Mouse (Mus musculus) gastrocnemius, postnatal 36 days (tissue): ENCODE measurements around the gene Diablo. TPM values are rescaled to one million over a fixed set of nuclear protein-coding genes. Genes with fewer than 3 reads are reported as not detected.

ENCODE experiments used
- DNase-seq, 2 experiments: peaks; one replicate each; pipeline ENCODE4 v3.0.0; 2022
- intact Hi-C: fragments of 180-260 bp; cut with DNase I; formaldehyde crosslinking; loops from one replicate; pipeline ENCODE4 v1.15.1; 2025
- microRNA-seq, 2 experiments: library from miRNA; unstranded; fragments of <30 nt; microRNA quantifications; one replicate each; pipeline ENCODE4 v1.2.0; 2021
- total RNA-seq, 2 experiments: library from RNA; stranded (reverse); gene quantifications; 2 replicates each; pipeline ENCODE4 v1.2.3; 2021

The Diablo gene
- total RNA-seq, 2 experiments from 2014 or later, result 36.1 to 39.0 TPM

DNA sequence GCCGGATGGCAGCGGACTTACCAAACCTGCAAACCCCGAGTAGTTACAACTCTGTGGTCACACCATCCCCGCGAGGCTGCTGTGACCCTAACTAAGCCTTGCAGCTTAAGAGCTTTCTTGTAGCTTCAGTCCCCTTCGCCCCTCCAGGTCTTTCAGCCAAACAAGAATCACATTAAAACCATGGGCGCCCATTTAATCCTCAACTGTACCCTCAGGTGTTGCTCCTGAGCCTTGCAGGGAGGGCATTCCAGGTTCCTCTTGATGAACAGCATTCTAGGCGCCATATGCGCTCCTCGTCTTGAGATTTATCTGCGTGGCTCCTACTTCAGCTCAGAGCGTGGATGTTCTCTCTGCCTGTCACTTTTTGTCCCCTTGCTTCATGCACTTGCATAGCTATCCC lies 15.1 kb downstream of the Diablo start:
- no peak for DNase-seq
- intact Hi-C loops, result no loop called here

DNA sequence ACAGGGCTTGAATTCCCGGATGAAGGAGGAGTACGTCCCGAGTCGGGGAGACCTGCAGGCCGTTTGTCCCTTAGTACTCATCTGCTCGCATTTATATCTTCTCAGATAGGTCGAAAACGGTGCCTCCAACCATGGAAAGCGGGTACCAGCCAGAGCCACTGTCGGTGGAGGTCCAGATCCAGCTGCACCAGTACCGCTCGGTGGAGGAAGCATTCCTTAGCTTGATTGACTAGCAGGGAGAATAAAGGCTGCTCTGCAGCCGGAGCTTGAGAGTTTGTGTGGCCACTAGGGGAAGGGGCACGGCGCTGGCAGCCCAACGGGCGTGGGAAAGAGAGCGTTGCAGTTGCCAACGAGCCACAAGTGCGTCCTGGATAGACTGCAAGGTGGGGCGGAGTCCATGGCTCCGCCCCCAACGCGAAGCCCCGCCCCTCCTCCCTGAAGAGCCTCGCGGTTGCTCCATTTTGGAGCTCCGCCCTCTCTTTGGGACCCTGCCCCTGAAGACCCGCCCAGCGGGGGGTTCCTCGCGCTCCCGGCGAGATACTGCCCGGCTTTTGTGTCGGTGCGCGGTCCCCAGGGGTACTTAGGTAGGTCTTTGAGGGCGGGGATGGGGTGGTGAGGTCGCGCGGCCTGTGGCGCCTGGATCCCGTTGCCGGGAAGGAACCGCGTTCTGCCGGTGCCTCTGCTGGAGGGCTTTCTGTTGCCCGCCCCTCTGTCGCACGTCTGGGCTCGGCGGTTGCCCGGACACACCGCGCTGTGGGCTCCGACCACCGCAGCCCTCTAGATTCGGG lies 15.8 kb downstream of the Diablo start:
- DNase-seq, result peak; percentile 55 to 68
- intact Hi-C loops, result no loop called here

DNA sequence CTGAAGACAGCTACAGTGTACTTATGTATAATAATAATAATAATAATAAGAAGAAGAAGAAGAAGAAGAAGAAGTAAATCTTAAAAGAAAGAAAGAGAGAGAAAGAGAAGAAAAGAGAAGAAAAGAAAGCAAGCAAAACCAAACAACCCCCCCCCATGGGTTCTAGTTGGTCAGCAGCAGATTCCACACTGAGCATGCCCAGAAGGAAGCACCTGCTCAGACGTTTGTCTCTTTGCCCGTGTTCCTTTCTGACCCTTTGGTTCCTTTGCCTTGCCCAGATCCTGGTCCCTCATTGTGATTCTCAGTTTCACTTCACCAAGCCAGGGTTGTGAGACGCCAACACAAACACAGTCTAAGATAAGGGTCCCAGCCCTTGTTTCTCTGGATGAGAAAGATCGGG lies 22.0 kb downstream of the Diablo start:
- no peak for DNase-seq
- intact Hi-C loops, result no loop called here

DNA sequence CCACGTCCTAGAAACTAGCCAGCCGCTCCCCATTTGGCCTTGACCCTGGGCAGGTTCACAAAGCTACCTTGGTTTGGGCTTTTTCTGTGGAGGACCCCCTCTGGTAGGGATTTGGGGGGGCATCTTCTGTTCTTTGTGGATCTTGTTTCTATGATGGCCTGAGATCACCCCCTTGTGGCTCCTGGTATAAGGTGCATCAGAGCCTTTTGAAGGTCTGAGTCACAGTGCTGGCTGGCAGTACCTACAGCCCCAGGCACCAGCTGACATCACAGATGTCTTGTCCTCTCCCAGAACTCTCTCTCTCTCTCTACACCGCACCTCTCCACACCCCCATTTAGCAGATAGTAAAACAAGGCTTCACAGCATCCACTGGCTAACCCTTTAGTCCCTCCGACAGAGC lies 24.3 kb downstream of the Diablo start:
- DNase-seq, result no peak
- intact Hi-C loops, result loop anchor here (2.0 kb wide), 1 partner anchor 55 kb away; no protein-coding TSS in a partner anchor

DNA sequence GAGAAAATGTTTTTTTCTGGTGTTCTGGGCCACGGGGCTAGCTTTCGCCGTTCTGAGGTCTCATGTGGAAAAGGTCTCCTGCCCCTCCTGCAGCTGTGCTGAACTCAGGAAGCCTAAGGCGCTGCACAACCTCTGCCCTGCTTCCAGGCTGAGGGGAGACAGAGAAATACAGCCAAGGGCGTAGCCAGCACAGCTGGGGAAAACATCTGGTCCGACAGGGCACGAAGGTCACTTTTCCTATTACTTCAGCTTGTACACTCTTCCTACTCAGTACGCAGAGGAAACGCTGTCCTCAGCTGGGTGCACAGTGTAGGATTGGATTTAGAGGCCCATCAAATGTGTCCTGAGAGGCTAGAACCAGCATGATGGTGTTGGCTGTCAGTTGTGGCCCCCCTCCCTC lies 34.0 kb downstream of the Diablo start:
- intact Hi-C loops, result no loop called here
- DNase-seq, result peak; percentile 38 to 44

DNA sequence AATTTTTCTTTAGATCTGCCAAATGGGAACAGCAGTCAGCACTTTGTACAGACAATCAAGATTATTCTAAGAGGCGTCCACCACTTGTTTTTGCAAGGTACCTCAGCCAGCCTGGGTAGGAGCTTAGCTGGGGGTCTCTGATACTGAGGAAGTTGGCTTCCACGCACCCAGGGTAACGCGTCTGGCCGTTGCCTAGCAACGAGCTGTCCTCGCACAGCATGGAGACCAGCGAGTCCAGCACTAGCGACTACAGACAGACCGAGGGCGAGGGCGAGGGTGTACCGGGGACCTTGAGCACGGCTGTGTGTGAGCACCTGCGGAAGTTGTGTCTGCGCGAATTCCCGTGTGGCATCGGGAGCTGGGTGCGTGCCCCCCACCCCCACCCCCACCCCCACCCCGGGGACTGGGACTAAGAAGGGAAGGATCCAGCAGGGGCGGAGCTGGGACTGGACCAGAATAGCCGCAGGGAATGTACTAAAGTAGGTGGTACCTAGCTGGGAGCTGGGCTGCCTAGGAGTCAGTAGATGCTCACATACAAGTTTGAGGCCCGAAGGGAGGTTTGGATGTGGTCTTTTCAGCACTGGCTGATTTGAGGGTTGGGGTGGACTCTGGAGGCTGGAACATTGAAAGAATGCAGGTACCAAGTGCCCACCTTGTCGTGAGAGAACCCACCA lies 34.7 kb downstream of the Diablo start, which contains the start of the genes Lrrc43 and Il31:
Gene Lrrc43, plus strand, starts transcription at position 194 of the 674 bp plus-strand sequence.
Gene Il31, minus strand, starts transcription at position 378 of the 674 bp plus-strand sequence.
- intact Hi-C loops, result no loop called here
- no peak for DNase-seq

DNA sequence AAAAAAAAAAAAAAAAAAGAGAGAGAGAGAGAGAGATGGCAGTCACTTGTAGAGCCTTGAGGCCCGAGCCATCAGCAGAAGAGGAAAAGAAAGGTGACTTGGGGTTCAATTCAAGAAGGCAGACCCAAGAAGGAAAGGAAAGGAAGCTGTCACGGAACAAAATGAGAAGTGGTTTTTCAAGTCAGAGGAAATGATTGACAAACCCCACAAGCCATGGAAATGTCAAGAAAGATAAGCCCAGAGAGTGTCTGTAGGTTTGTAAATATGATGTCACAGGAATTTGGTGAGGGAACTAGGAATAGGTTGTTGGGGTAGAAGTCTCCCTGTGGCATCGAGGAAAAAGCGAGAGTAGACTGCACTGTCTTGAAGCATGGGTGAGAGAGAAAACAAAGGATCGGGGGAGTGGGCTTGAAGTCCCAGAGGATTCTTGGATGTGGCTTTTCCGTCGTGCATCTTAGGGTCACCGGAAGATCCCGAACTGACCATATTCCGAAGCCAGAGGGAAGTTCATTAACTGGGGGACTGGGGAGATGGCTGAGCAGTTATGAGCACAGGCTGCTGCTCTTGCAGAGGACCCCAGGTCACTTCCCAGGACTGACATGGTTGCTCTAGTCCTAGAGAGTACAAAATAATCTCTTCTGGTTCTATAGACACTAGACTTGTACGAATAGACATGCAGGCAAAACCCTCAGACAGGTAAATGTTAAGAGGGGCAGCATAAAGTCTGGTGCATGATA lies 36.1 kb downstream of the Diablo start:
- intact Hi-C loops, result no loop called here
- DNase-seq, result no peak

DNA sequence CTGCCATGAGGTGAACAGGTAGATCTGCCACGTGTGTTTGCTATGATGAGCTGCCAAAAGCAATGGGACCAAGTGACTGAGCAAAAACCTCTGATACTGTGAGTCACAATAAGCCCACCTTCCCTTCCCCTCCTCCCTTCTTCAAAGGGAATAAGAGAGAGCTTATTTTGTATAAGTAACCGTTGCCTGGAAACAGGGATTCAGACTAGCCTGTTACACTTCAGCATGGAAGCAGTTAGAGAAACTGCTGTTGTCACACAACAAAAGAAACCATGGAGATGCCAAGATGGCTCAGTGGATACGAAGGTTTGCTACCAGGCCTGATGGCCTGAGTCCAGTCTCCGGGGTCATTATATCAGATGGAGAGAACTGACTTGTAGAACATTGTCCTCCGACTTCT lies 50.2 kb downstream of the Diablo start:
- DNase-seq, result no peak
- intact Hi-C loops, result no loop called here

DNA sequence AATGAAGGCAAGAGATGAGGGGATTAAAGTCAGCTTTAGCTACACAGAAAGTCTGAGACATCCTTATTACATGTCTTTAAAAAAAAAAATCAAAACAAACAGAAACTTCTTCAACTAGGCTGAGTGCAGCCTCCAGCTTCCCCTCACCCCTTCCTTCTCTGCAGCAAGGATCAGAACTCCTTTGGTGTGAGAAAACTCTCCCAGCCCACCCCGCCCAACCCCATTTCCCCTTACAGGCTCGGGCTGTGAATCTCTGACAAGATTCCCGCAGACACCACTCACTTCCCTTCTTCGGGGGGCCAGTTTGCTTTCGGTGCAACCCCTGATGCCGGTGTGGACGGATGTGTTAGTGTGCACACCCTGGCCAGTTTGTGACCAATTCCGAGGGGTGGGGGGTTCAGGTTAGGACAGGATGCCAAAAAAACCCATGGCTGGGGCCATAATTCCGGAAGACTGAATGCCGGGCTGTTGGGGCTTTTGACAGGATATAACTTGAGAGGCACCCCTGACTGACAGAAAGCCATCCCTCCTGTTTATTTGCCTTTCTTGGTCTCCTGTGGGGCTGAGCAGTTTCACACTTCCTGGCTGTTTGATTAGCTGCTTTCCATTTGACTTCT lies 53.1 kb downstream of the Diablo start:
- no peak for DNase-seq
- intact Hi-C loops, result no loop called here

DNA sequence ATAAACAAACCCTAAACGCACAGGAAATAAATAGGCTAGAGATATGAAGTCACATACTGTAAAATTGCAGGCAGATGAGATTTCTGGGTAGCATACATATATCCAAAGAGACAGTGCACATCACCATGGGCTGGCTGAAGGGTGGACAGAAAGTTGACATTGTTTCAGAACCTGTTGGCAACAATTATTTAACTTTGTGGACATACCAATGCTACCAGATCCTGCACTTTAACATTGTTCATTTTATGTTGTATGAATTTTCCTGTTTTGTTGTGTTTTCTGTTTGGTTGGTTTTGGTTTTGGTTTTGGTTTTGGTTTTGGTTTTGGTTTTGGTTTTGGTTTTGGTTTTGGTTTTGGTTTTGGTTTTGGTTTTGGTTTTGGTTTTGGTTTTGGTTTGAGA lies 59.3 kb downstream of the Diablo start:
- intact Hi-C loops, result no loop called here
- DNase-seq, result no peak

DNA sequence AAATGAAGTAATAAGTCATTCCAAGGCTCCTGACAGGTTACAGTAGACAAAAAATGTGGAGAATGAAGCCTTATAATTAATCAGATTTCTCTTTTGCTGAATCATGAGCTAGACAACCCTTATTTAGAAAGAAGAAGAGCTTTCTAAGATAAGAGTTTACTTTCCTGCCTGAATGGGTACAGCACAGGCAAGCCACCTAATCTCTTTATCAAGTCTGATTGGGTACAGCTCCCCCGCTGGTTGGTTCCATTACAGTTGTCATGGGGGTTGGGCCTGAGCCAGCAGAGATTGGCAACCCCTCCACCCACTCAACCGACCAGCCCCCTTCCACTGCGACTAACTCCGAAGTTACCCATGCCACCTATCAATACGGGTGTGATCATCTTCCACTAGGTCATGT lies 62.6 kb downstream of the Diablo start:
- DNase-seq, result no peak
- intact Hi-C loops, result no loop called here

Small RNA genes within 50 kb of the gene (microRNA-seq; reads per million reads assigned to microRNA genes)
- 0 reads per million in 2 experiments for gene Mir7647

Other genes starting within 250 kb of the Diablo start
- 10 to 100 TPM in 1 of 2 experiments, 1 to 10 TPM in 1; 6.6 to 10.7 TPM for gene Bcl7a, start 180.3 kb downstream of the Diablo start, total RNA-seq
- gene Mlxip, start 129.4 kb downstream of the Diablo start, total RNA-seq, result 10 to 100 TPM; 49.7 to 50.7 TPM
- not detected for gene Lrrc43, start 34.9 kb downstream of the Diablo start, total RNA-seq
- gene Il31, start 34.7 kb downstream of the Diablo start, total RNA-seq, result not detected
- not detected for gene B3gnt4, start 13.7 kb downstream of the Diablo start, total RNA-seq
- gene Gm49027, start 1.3 kb upstream of the Diablo start, total RNA-seq, result not detected
- gene Vps33a, start 48.9 kb upstream of the Diablo start, total RNA-seq, result 10 to 100 TPM; 28.6 to 31.1 TPM
- gene Clip1, start 160.4 kb upstream of the Diablo start, total RNA-seq, result 100 to 1,000 TPM; 264 to 276 TPM
- 10 to 100 TPM in 1 of 2 experiments, 1 to 10 TPM in 1; 9.9 to 17.6 TPM for gene Zcchc8, start 196.9 kb upstream of the Diablo start, total RNA-seq
- 10 to 100 TPM; 30.2 to 40.5 TPM for gene Rsrc2, start 225.2 kb upstream of the Diablo start, total RNA-seq
- under 1 TPM; 0.69 to 0.92 TPM for gene Kntc1, start 225.5 kb upstream of the Diablo start, total RNA-seq